Mouse (Mus musculus): ENCODE measurements around the gene Smarca2. TPM values are rescaled to one million over a fixed set of nuclear protein-coding genes. Genes with fewer than 3 reads are reported as not detected.

Gene Smarca2
- polyA plus RNA-seq, 2 experiments = 3.3 to 5.3 TPM

DNA sequence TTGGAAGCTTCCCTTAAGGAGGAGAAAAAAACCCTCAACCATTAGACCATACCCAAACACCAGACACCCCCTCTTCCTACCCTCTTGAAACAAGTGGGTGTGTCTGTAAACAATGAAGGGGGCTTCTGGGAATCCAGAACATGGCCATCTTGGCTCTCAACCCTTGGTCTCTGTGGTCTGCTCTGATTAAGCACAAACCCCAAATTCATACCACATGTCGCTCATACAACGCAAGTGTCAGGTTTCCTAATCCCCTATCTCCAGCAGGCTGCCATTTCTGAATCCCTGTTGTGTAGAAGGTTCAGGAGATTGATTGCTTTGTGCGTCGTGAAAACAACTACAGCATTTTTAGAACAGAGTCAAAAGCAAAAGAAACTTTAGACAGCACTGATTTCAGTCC lies 213.1 kb downstream of the Smarca2 start:
- H3K4me2 ChIP-seq (ENCODE audit: low read depth) = no peak overlapping the region
- TF ChIP-seq EP300 (IDR thresholded peaks at IDR 0.05; ENCODE audit: low read depth) (no peak), CTCF (IDR thresholded peaks at IDR 0.05; ENCODE audit: low read depth) (no peak)
- DNase-seq (ENCODE audit: low read depth in 3 of 3, low spot score in 3 of 3) (no peak), ATAC-seq (ENCODE audit: insufficient read depth) (no peak)
- H3K27ac ChIP-seq = no peak overlapping the region
- H3K4me1 ChIP-seq (replicated peaks; ENCODE audit: control insufficient read depth in 2 of 2, insufficient read depth in 2 of 2, low read length in 1 of 2) = no peaks in the 10 kb centered on the region
- H3K9ac ChIP-seq (replicated peaks) = no peak overlapping the region
- H3K9me3 ChIP-seq (ENCODE audit: control insufficient read depth, low read length) = no peaks in the 10 kb centered on the region
- H3K36me3 ChIP-seq (replicated peaks; ENCODE audit: control insufficient read depth, insufficient read depth, low read depth) = no peaks in the 10 kb centered on the region
- H3K4me3 ChIP-seq (ENCODE audit: insufficient read depth in 1 of 2, low read depth in 2 of 2, low read length in 2 of 2) = no peak overlapping the region
- WGBS (ENCODE audit: insufficient replicate concordance) = 69% methylated on average over 4 of the region's 4 CpGs
- H3K27me3 ChIP-seq (ENCODE audit: control insufficient read depth, insufficient read depth, low read length) = no peaks in the 10 kb centered on the region

All from liver, embryonic 14.5 days (tissue).